Mouse (Mus musculus): ENCODE measurements around the gene Gm3415. TPM values are rescaled to one million over a fixed set of nuclear protein-coding genes. Genes with fewer than 3 reads are reported as not detected.
"Not testable (repeated sequence)": the region's sequence is repeated elsewhere in the genome, so short reads cannot be mapped to it uniquely, and the experiment has no call there.

Gm3415 gene
- not detected in 2 replicates for polyA plus RNA-seq (2012; rRNA removed)

DNA sequence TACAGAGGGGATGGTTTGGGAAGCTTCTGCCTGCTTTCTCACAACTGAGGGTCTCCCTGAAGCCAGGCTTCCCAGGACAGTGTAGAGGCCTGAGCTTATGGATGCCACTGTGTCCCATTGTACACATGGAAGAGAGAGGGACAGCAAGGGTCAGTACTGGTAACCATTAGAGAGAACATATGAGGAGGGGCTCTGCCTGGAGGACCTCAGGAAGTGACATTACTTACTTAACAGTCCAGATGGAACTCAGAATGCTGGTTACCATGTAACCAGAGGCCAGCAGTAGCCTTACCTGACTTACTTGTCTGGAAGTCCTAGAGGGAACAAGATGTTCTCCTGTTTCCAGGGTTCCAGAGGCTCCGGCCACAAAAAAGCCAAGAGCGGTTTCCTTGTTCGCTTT is at the start of gene Gm3415:
Gene Gm3415, plus strand, starts transcription at position 301 of the 400 bp plus-strand sequence.
- not testable (repeated sequence) for H3K36me3 ChIP-seq (ENCODE audit: control insufficient read depth, insufficient read depth, low read length); H3K27me3 ChIP-seq (replicated peaks; ENCODE audit: control insufficient read depth, insufficient read depth, low read length); H3K4me1 ChIP-seq (ENCODE audit: control insufficient read depth, insufficient read depth, low read length); DNase-seq; H3K27ac ChIP-seq (ENCODE audit: insufficient read depth, low read depth, low read length); H3K4me3 ChIP-seq (ENCODE audit: insufficient read depth, low read depth, low read length)
- WGBS = no CpG with 5 or more reads among the region's 3 CpGs

GRCm38 (mm10) chr5:146513823-146514222 is 42.1 kb upstream of the Gm3415 start, which contains the start of gene Gm3402:
Gm3402 (plus strand) TSS chr5:146514123.
- not testable (repeated sequence) for H3K27ac ChIP-seq (ENCODE audit: insufficient read depth, low read depth, low read length); H3K27me3 ChIP-seq (replicated peaks; ENCODE audit: control insufficient read depth, insufficient read depth, low read length); H3K4me3 ChIP-seq (ENCODE audit: insufficient read depth, low read depth, low read length); H3K36me3 ChIP-seq (ENCODE audit: control insufficient read depth, insufficient read depth, low read length); DNase-seq; H3K4me1 ChIP-seq (ENCODE audit: control insufficient read depth, insufficient read depth, low read length)
- WGBS = 88% methylated on average over 1 of the region's 5 CpGs

GRCm38 (mm10) chr5:146525501-146525900 is 30.4 kb upstream of the Gm3415 start, which contains the start of gene Gm3404:
Gm3404 (plus strand) TSS chr5:146525801.
- H3K4me3 ChIP-seq (ENCODE audit: insufficient read depth, low read depth, low read length); DNase-seq; H3K36me3 ChIP-seq (ENCODE audit: control insufficient read depth, insufficient read depth, low read length); H3K27ac ChIP-seq (ENCODE audit: insufficient read depth, low read depth, low read length); H3K27me3 ChIP-seq (replicated peaks; ENCODE audit: control insufficient read depth, insufficient read depth, low read length); H3K4me1 ChIP-seq (ENCODE audit: control insufficient read depth, insufficient read depth, low read length): not testable (repeated sequence)
- WGBS = 96% methylated on average over 3 of the region's 3 CpGs

DNA sequence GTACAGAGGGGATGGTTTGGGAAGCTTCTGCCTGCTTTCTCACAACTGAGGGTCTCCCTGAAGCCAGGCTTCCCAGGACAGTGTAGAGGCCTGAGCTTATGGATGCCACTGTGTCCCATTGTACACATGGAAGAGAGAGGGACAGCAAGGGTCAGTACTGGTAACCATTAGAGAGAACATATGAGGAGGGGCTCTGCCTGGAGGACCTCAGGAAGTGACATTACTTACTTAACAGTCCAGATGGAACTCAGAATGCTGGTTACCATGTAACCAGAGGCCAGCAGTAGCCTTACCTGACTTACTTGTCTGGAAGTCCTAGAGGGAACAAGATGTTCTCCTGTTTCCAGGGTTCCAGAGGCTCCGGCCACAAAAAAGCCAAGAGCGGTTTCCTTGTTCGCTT is 18.6 kb upstream of the Gm3415 start, which contains the start of gene Gm3409:
Gene Gm3409, plus strand, starts transcription at position 301 of the 400 bp plus-strand sequence.
- not testable (repeated sequence) for H3K4me1 ChIP-seq (ENCODE audit: control insufficient read depth, insufficient read depth, low read length); H3K36me3 ChIP-seq (ENCODE audit: control insufficient read depth, insufficient read depth, low read length); DNase-seq; H3K4me3 ChIP-seq (ENCODE audit: insufficient read depth, low read depth, low read length); H3K27ac ChIP-seq (ENCODE audit: insufficient read depth, low read depth, low read length); H3K27me3 ChIP-seq (replicated peaks; ENCODE audit: control insufficient read depth, insufficient read depth, low read length)
- WGBS = 84% methylated on average over 3 of the region's 3 CpGs

GRCm38 (mm10) chr5:146564259-146564658 is 8.3 kb downstream of the Gm3415 start:
- TF ChIP-seq CTCF (conservative IDR thresholded peaks at IDR 0.05; ENCODE audit: insufficient read depth, insufficient read length, low read depth, low read length) = no peak
- no peak for TF ChIP-seq POLR2A (IDR thresholded peaks at IDR 0.05; ENCODE audit: low read depth, low read length)
- Histone ChIP-seq H3K4me3 (ENCODE audit: insufficient read depth, low read depth, low read length) (no peak overlapping the region), H3K27ac (ENCODE audit: insufficient read depth, low read depth, low read length) (no peak overlapping the region), H3K27me3 (replicated peaks; ENCODE audit: control insufficient read depth, insufficient read depth, low read length) (no peaks in the 10 kb centered on the region), H3K36me3 (ENCODE audit: control insufficient read depth, insufficient read depth, low read length) (no peaks in the 10 kb centered on the region), H3K4me1 (ENCODE audit: control insufficient read depth, insufficient read depth, low read length) (no peaks in the 10 kb centered on the region)
- DNase-seq = no peak
- 83% methylated on average over 1 of the region's 1 CpGs for WGBS

DNA sequence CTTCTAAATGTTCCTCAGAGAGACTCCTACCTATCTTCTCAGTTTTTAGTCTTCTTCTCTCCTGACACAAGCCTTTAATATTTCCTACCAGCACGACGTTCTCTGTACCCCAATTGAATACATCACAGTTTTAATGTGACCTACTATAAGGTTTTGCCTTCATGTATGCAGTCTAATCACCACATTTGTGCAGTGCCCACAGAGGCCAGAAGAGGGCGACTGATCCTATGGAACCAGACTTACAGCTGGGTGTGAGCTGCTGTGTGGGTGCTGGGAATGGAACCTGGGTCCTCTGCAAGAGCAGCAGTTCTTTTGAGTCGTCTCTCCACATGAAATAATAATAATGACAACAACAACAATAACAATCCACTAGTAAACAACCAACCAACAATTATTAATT is 11.1 kb downstream of the Gm3415 start:
- Histone ChIP-seq H3K4me1 (ENCODE audit: control insufficient read depth, insufficient read depth, low read length) (no peaks in the 10 kb centered on the region), H3K36me3 (ENCODE audit: control insufficient read depth, insufficient read depth, low read length) (no peaks in the 10 kb centered on the region), H3K27me3 (replicated peaks; ENCODE audit: control insufficient read depth, insufficient read depth, low read length) (no peaks in the 10 kb centered on the region), H3K27ac (ENCODE audit: insufficient read depth, low read depth, low read length) (no peak overlapping the region), H3K4me3 (ENCODE audit: insufficient read depth, low read depth, low read length) (no peak overlapping the region)
- 65% methylated on average over 4 of the region's 4 CpGs for WGBS
- no peak for DNase-seq
- TF ChIP-seq POLR2A (IDR thresholded peaks at IDR 0.05; ENCODE audit: low read depth, low read length) (no peak), CTCF (conservative IDR thresholded peaks at IDR 0.05; ENCODE audit: insufficient read depth, insufficient read length, low read depth, low read length) (peak; percentile 21; the same call in 1 of the 2 replicates)

GRCm38 (mm10) chr5:146570179-146570578 is 14.2 kb downstream of the Gm3415 start:
- not testable (repeated sequence) for H3K4me3 ChIP-seq (ENCODE audit: insufficient read depth, low read depth, low read length); H3K36me3 ChIP-seq (ENCODE audit: control insufficient read depth, insufficient read depth, low read length); DNase-seq; H3K4me1 ChIP-seq (ENCODE audit: control insufficient read depth, insufficient read depth, low read length); H3K27ac ChIP-seq (ENCODE audit: insufficient read depth, low read depth, low read length); H3K27me3 ChIP-seq (replicated peaks; ENCODE audit: control insufficient read depth, insufficient read depth, low read length)
- 80% methylated on average over 6 of the region's 6 CpGs for WGBS

- H3K27ac ChIP-seq (ENCODE audit: insufficient read depth, low read depth, low read length); H3K4me3 ChIP-seq (ENCODE audit: insufficient read depth, low read depth, low read length); H3K36me3 ChIP-seq (ENCODE audit: control insufficient read depth, insufficient read depth, low read length); H3K27me3 ChIP-seq (replicated peaks; ENCODE audit: control insufficient read depth, insufficient read depth, low read length); H3K4me1 ChIP-seq (ENCODE audit: control insufficient read depth, insufficient read depth, low read length): not testable (repeated sequence)
- WGBS = 39% methylated on average over 6 of the region's 6 CpGs
- DNase-seq = peak; percentile 29
Observed at GRCm38 (mm10) chr5:146571830-146572734, 16.1 kb downstream of the Gm3415 start.

DNA sequence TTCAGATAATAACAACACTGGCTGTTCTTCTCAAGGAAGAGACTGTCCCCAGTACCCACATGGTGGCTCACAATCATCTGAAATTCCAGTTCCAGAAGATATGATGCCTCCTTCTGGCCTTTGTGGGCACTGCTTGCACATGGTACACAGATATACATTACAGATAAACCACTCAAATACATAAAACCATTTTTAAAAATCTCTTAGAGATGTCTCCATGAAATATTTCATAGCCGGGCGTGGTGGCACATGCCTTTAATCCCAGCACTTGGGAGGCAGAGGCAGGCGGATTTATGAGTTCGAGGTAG is 16.8 kb downstream of the Gm3415 start:
- H3K4me3 ChIP-seq (ENCODE audit: insufficient read depth, low read depth, low read length); H3K27me3 ChIP-seq (replicated peaks; ENCODE audit: control insufficient read depth, insufficient read depth, low read length); H3K4me1 ChIP-seq (ENCODE audit: control insufficient read depth, insufficient read depth, low read length); DNase-seq; H3K27ac ChIP-seq (ENCODE audit: insufficient read depth, low read depth, low read length); H3K36me3 ChIP-seq (ENCODE audit: control insufficient read depth, insufficient read depth, low read length): not testable (repeated sequence)
- WGBS = 96% methylated on average over 4 of the region's 4 CpGs
